Mouse (Mus musculus) cerebellum, postnatal 10 days (tissue): ENCODE data around the gene Scfd2.
A peak's percentile ranks its signal among the peaks of the same experiment; 100 is the strongest.

ENCODE experiments used
- DNase-seq, 2 experiments: peaks; one replicate each; pipeline ENCODE4 v3.0.0; 2021; ENCODE audit warnings: mixed read lengths in 2 of 2

Scfd2 gene

GRCm38 (mm10) chr5:74307242-74307641 is 224.3 kb downstream of the Scfd2 start:
- DNase-seq = no peak

GRCm38 (mm10) chr5:74305533-74306189 is 225.9 kb downstream of the Scfd2 start:
- no peak for DNase-seq

- DNase-seq = peak; percentile 56 to 66
Observed at GRCm38 (mm10) chr5:74304767-74305166, 226.8 kb downstream of the Scfd2 start.

- DNase-seq = no peak
Observed at GRCm38 (mm10) chr5:74302331-74302730, 229.2 kb downstream of the Scfd2 start.

- DNase-seq = no peak
Observed at GRCm38 (mm10) chr5:74301443-74301842, 230.1 kb downstream of the Scfd2 start.

- no peak for DNase-seq
Observed at GRCm38 (mm10) chr5:74300931-74301330, 230.6 kb downstream of the Scfd2 start.

- no peak for DNase-seq
Observed at GRCm38 (mm10) chr5:74300140-74300539, 231.4 kb downstream of the Scfd2 start.

- no peak for DNase-seq
Observed at GRCm38 (mm10) chr5:74297113-74297512, 234.4 kb downstream of the Scfd2 start.

GRCm38 (mm10) chr5:74296096-74296495 is 235.5 kb downstream of the Scfd2 start:
- no peak for DNase-seq

- DNase-seq = no peak
Observed at GRCm38 (mm10) chr5:74293513-74293912, 238.0 kb downstream of the Scfd2 start.

- DNase-seq = no peak
Observed at GRCm38 (mm10) chr5:74292050-74292449, 239.5 kb downstream of the Scfd2 start.

GRCm38 (mm10) chr5:74291575-74291974 is 240.0 kb downstream of the Scfd2 start:
- no peak for DNase-seq

- DNase-seq = no peak
Observed at GRCm38 (mm10) chr5:74289957-74290356, 241.6 kb downstream of the Scfd2 start.

GRCm38 (mm10) chr5:74288206-74288605 is 243.4 kb downstream of the Scfd2 start:
- DNase-seq = no peak

GRCm38 (mm10) chr5:74286301-74286700 is 245.3 kb downstream of the Scfd2 start:
- no peak for DNase-seq

- no peak for DNase-seq
Observed at GRCm38 (mm10) chr5:74285764-74286163, 245.8 kb downstream of the Scfd2 start.

- DNase-seq = no peak
Observed at GRCm38 (mm10) chr5:74285289-74285688, 246.3 kb downstream of the Scfd2 start.

- DNase-seq = peak; percentile 71 to 74
Observed at GRCm38 (mm10) chr5:74283545-74283944, 248.0 kb downstream of the Scfd2 start.

GRCm38 (mm10) chr5:74281480-74281879 is 250.1 kb downstream of the Scfd2 start:
- DNase-seq = peak; percentile 51 to 53

- peak; percentile 43 to 50 for DNase-seq
Observed at GRCm38 (mm10) chr5:74279673-74280072, 251.9 kb downstream of the Scfd2 start.

GRCm38 (mm10) chr5:74278428-74278827 is 253.1 kb downstream of the Scfd2 start:
- DNase-seq = no peak

GRCm38 (mm10) chr5:74277712-74278111 is 253.8 kb downstream of the Scfd2 start:
- DNase-seq = peak; percentile 94 to 95

GRCm38 (mm10) chr5:74277216-74277615 is 254.3 kb downstream of the Scfd2 start:
- DNase-seq = peak in 1 of 2 experiments; percentile 31

- DNase-seq = no peak
Observed at GRCm38 (mm10) chr5:74273313-74273712, 258.2 kb downstream of the Scfd2 start.

- DNase-seq = no peak
Observed at GRCm38 (mm10) chr5:74267736-74268369, 263.7 kb downstream of the Scfd2 start.
